Mouse (Mus musculus): ENCODE data around the gene Rab7. TPM values are rescaled to one million over a fixed set of nuclear protein-coding genes. Genes with fewer than 3 reads are reported as not detected.
"Not testable (repeated sequence)": the region's sequence is repeated elsewhere in the genome, so short reads cannot be mapped to it uniquely, and the experiment has no call there.

Gene Rab7
- polyA plus RNA-seq, 1 experiment from 2014 or later, result 110 TPM

DNA sequence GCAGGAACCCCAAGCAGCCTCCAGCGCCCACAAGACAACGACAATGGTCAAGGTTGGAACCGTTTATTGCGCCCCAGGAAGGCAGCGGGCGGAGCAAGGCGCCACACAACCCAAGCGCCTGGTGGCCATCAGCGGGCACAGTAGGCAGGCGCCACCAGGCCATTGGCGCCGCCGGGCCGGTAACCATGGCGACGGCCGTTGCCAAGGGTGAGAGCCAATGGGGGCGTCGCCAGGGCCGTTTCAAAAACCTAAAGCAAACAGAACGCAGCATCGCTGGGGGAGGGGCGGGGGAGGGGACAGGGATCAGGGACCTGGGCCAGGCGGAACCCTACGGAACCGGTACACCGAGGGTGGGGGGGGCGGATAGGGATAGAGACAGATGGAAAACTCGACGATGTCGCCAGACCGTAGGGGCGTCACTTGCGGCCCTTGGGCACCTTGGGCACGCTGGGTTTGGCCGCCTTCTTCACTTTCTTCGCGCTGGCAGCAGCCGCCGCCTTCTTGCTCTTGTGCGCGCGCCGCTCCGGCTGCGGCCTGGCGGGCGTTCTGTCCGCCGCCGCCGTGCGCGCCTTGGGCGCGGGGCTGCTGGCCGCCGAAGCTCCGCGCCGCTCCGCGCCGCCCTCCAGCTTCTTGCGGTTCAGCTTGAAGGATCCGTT, 64.6 kb downstream of the Rab7 start:
- Histone ChIP-seq H3K4me2 (peak overlapping the region; percentile 68), H3K27me3 (peaks cover 71% of the 10 kb centered on the region), H3K27ac (replicated peaks) (no peak overlapping the region), H3K4me1 (replicated peaks) (peaks cover 16% of the 10 kb centered on the region), H3K9me3 (replicated peaks) (no peaks in the 10 kb centered on the region), H3K9ac (0 out of 2 replicates have a peak overlapping the region, but pooled peaks have one; percentile 4), H3K4me3 (replicated peaks) (peak overlapping the region; percentile 58), H3K36me3 (replicated peaks) (no peaks in the 10 kb centered on the region)
- 0 out of 2 replicates have a peak, but pooled peaks have one; percentile 18 for ATAC-seq (ENCODE audit: insufficient read depth)
- under 1% methylated on average over 66 of the region's 66 CpGs for WGBS (ENCODE audit: insufficient replicate concordance)

DNA sequence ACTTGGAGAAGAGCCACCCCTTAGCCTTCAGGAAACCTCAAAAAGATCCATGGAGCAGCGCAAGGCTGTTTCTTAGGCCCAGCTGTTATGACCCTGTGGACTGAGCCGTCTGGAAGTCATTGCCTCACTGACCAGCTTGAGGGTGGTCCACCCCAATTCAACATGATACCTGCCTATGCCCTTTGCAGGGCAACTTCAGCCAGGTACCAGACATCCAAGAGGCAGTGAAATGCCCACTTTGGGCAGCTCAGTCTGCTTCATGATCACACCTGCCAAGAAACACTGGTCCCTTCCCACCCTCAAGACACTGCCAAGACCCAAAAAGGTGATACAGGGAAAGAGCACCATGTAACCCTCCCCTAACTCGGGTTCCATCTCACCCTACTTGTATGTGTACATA, 65.3 kb downstream of the Rab7 start:
- ATAC-seq (ENCODE audit: insufficient read depth), result no peak
- H3K9ac ChIP-seq, result no peak overlapping the region
- 43% methylated on average over 3 of the region's 3 CpGs for WGBS (ENCODE audit: insufficient replicate concordance)

DNA sequence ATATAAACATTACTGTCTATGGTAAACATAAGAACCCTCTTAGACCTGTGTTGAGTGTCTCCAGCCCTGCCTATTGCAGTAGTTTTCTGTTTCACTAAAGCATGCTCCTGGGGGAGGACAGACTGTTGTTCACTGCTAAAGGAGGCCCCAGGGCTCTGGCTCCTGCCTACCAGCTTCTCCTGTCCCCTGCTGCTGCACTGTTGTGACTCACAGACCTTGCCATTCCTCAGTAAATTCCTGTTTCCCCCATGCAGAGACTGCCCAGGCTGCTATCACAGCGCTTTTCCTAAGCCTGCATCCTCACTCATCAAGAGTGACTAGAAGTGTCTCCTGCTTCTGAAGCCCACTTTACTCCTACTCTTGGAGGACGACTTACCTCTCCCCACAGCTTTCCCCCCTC, 75.0 kb downstream of the Rab7 start:
- Histone ChIP-seq H3K9ac (no peak overlapping the region), H3K27ac (replicated peaks) (no peak overlapping the region), H3K9me3 (replicated peaks) (no peaks in the 10 kb centered on the region), H3K4me3 (replicated peaks) (no peak overlapping the region), H3K27me3 (peaks cover 4% of the 10 kb centered on the region; the same call in 1 of the 2 replicates), H3K36me3 (replicated peaks) (no peaks in the 10 kb centered on the region), H3K4me2 (no peak overlapping the region), H3K4me1 (replicated peaks) (no peaks in the 10 kb centered on the region)
- WGBS (ENCODE audit: insufficient replicate concordance), result 32% methylated on average over 2 of the region's 2 CpGs
- no peak for ATAC-seq (ENCODE audit: insufficient read depth)

More for the DNA sequence above, 65.3 kb downstream of the Rab7 start:
- 0 out of 2 replicates have a peak overlapping the region, but pooled peaks have one; percentile 68 for H3K4me2 ChIP-seq
- H3K27me3 ChIP-seq, result peaks cover 67% of the 10 kb centered on the region
- no peaks in the 10 kb centered on the region for H3K36me3 ChIP-seq (replicated peaks)
- no peak overlapping the region for H3K27ac ChIP-seq (replicated peaks)
- no peak overlapping the region for H3K4me3 ChIP-seq (replicated peaks)
- H3K9me3 ChIP-seq (replicated peaks), result no peaks in the 10 kb centered on the region
- H3K4me1 ChIP-seq (replicated peaks), result peaks cover 16% of the 10 kb centered on the region

DNA sequence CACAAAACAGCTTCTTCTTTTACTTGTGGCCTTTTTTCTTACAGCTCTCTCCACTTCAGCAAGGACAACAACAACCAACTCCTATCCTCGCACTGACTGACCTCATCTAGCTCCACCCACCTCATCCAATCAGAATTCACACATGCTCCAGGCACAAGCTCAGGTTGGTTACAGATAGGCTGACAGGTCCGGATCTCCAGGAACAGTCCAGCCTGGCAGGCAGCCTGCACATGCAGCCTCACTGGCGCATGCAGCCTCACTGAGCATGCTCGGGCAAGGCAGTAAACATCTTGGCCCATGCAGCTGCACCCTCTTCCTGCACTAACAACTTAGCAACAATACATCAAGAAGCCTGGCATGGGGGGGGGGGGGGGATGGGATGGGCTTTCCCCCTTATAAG, 82.6 kb downstream of the Rab7 start:
- not testable (repeated sequence) for H3K9me3 ChIP-seq (replicated peaks); H3K36me3 ChIP-seq (replicated peaks); H3K4me1 ChIP-seq (replicated peaks); H3K27ac ChIP-seq (replicated peaks); ATAC-seq (ENCODE audit: insufficient read depth); H3K27me3 ChIP-seq; H3K4me2 ChIP-seq; H3K9ac ChIP-seq; H3K4me3 ChIP-seq (replicated peaks)
- 73% methylated on average over 4 of the region's 4 CpGs for WGBS (ENCODE audit: insufficient replicate concordance)

Small RNAs within 50 kb of the gene (microRNA-seq; reads per million reads assigned to microRNA genes)
- 1.5 reads per million for gene Gm47286

Other genes with a start within 250 kb of the Rab7 start
- 33.2 and 44.8 TPM in 2 replicates for gene Rab43, start 233.1 kb downstream of the Rab7 start, polyA plus RNA-seq (2015; fragmentation: Nextera tagmentation; extraction: Ambion mirVana)
- 3.0 and 4.1 TPM in 2 replicates for gene Gm45140, start 209.5 kb downstream of the Rab7 start, polyA plus RNA-seq (2015; fragmentation: Nextera tagmentation; extraction: Ambion mirVana)
- gene Isy1, start 206.5 kb downstream of the Rab7 start, polyA plus RNA-seq (2015; fragmentation: Nextera tagmentation; extraction: Ambion mirVana), result 21.7 and 24.1 TPM in 2 replicates
- gene Cnbp, start 194.2 kb downstream of the Rab7 start, polyA plus RNA-seq (2015; fragmentation: Nextera tagmentation; extraction: Ambion mirVana), result 526 and 529 TPM in 2 replicates
- 56.2 and 61.2 TPM in 2 replicates for gene Copg1, start 157.5 kb downstream of the Rab7 start, polyA plus RNA-seq (2015; fragmentation: Nextera tagmentation; extraction: Ambion mirVana)
- gene Hmces, start 131.3 kb downstream of the Rab7 start, polyA plus RNA-seq (2015; fragmentation: Nextera tagmentation; extraction: Ambion mirVana), result 18.9 and 19.2 TPM in 2 replicates
- gene H1fx, start 63.6 kb downstream of the Rab7 start, polyA plus RNA-seq (2015; fragmentation: Nextera tagmentation; extraction: Ambion mirVana), result 2.9 and 3.2 TPM in 2 replicates
- gene Rpn1, start 39.2 kb upstream of the Rab7 start, polyA plus RNA-seq (2015; fragmentation: Nextera tagmentation; extraction: Ambion mirVana), result 181 and 184 TPM in 2 replicates
- gene Gata2, start 148.6 kb upstream of the Rab7 start, polyA plus RNA-seq (2015; fragmentation: Nextera tagmentation; extraction: Ambion mirVana), result 3.5 and 5.2 TPM in 2 replicates
- gene Dnajb8, start 177.0 kb upstream of the Rab7 start, polyA plus RNA-seq (2015; fragmentation: Nextera tagmentation; extraction: Ambion mirVana), result not detected in 2 replicates